Mouse (Mus musculus) lung, embryonic 16.5 days (tissue): ENCODE data around the gene Fhit. TPM values are rescaled to one million over a fixed set of nuclear protein-coding genes. Genes with fewer than 3 reads are reported as not detected.
"Not testable (repeated sequence)": the region's sequence is repeated elsewhere in the genome, so short reads cannot be mapped to it uniquely, and the experiment has no call there.

Experiments used
- ATAC-seq: fragments of 200-750 bp; cut with Nextera tagmentation; 2 replicates; pipeline ENCODE4 v1.8.0; 2017; ENCODE audit warnings: low read depth, mild to moderate bottlenecking, moderate library complexity
- H3K27ac ChIP-seq: fragments of 300-500 bp; sonication (generic); 2 replicates; pipeline ENCODE4 v1.5.1; 2014; ENCODE audit warnings: mild to moderate bottlenecking, control low read depth, low read length
- H3K27me3 ChIP-seq: fragments of 300-500 bp; sonication (generic); 2 replicates; pipeline ENCODE4 v1.6.1; 2014; ENCODE audit warnings: low read depth, low read length, mixed read lengths; ENCODE audit not compliant: control insufficient read depth, insufficient read depth
- H3K36me3 ChIP-seq: fragments of 300-500 bp; sonication (generic); 2 replicates; pipeline ENCODE4 v1.6.1; 2014; ENCODE audit warnings: low read length; ENCODE audit not compliant: control insufficient read depth, insufficient read depth
- H3K4me1 ChIP-seq: fragments of 300-500 bp; sonication (generic); replicated peaks from 2 replicates; pipeline ENCODE4 v1.6.1; 2014; ENCODE audit warnings: low read length, mixed read lengths; ENCODE audit not compliant: control insufficient read depth, insufficient read depth
- H3K4me2 ChIP-seq: fragments of 300-500 bp; sonication (generic); 2 replicates; pipeline ENCODE4 v1.6.1; 2014; ENCODE audit warnings: low read depth, low read length, control low read depth
- H3K4me3 ChIP-seq: fragments of 300-500 bp; sonication (generic); 2 replicates; pipeline ENCODE4 v1.5.1; 2014; ENCODE audit warnings: mild to moderate bottlenecking, low read length, control low read depth
- H3K9ac ChIP-seq: fragments of 300-500 bp; sonication (generic); 2 replicates; pipeline ENCODE4 v1.6.1; 2014; ENCODE audit warnings: low read length, control low read depth
- H3K9me3 ChIP-seq: fragments of 300-500 bp; sonication (generic); 2 replicates; pipeline ENCODE4 v1.6.1; 2016; ENCODE audit warnings: low read length; ENCODE audit not compliant: control insufficient read depth
- WGBS: fragments of 180-500 bp; shearing (Covaris S2); extraction: QIAGEN DNeasy Blood & Tissue Kit; methylation state at CpG from one replicate; pipeline ENCODE4 v1.1.7; 2014; 5-methylcytosine and 5-hydroxymethylcytosine counted together
- polyA plus RNA-seq: library from polyadenylated mRNA; unstranded; fragments of >200 nt; fragmentation: Nextera tagmentation; extraction: Ambion mirVana; gene quantifications from 2 replicates; pipeline ENCODE4 v1.2.1, GENCODE M21; 2015

Gene Fhit
- polyA plus RNA-seq, 1 experiment from 2014 or later = 4.9 TPM

GRCm38 (mm10) chr14:10778721-10779120 lies 383.1 kb downstream of the Fhit start:
- no peaks in the 10 kb centered on the region for H3K9me3 ChIP-seq
- no peak overlapping the region for H3K9ac ChIP-seq
- no peak for ATAC-seq
- H3K27ac ChIP-seq = no peak overlapping the region
- H3K4me3 ChIP-seq = no peak overlapping the region
- 88% methylated on average over 2 of the region's 2 CpGs for WGBS
- H3K4me1 ChIP-seq = no peaks in the 10 kb centered on the region
- no peaks in the 10 kb centered on the region for H3K36me3 ChIP-seq
- H3K4me2 ChIP-seq = no peak overlapping the region
- H3K27me3 ChIP-seq = no peaks in the 10 kb centered on the region

GRCm38 (mm10) chr14:10754883-10755282 lies 407.0 kb downstream of the Fhit start:
- ATAC-seq, H3K4me3 ChIP-seq, H3K4me2 ChIP-seq, H3K36me3 ChIP-seq, H3K9me3 ChIP-seq, H3K27ac ChIP-seq, H3K4me1 ChIP-seq, H3K27me3 ChIP-seq, H3K9ac ChIP-seq: not testable (repeated sequence)
- WGBS = 84% methylated on average over 1 of the region's 1 CpGs

DNA sequence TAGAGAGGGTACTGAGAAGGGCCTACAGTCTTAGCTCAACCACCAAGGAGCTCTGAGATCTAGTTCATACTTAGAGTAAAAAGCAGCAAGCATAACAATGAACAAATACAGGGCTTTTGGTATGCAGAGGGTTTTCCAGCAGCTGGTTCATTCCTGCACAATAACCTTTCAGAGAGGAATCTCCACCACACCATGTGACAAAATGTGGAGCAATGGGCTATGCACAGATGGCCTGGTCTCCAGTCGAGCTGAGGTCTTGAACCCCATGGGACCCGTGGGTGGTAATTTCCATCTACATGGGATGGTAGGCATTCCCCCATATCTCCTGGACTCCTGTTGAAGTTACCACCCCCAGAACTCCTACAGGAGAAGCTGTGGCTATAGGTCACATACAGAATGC lies 423.8 kb downstream of the Fhit start:
- WGBS = 51% methylated on average over 2 of the region's 2 CpGs
- Histone ChIP-seq H3K4me2 (no peak overlapping the region), H3K4me1 (no peaks in the 10 kb centered on the region), H3K9me3 (no peaks in the 10 kb centered on the region), H3K9ac (no peak overlapping the region), H3K4me3 (no peak overlapping the region), H3K27me3 (no peaks in the 10 kb centered on the region), H3K36me3 (no peaks in the 10 kb centered on the region), H3K27ac (no peak overlapping the region)
- no peak for ATAC-seq

DNA sequence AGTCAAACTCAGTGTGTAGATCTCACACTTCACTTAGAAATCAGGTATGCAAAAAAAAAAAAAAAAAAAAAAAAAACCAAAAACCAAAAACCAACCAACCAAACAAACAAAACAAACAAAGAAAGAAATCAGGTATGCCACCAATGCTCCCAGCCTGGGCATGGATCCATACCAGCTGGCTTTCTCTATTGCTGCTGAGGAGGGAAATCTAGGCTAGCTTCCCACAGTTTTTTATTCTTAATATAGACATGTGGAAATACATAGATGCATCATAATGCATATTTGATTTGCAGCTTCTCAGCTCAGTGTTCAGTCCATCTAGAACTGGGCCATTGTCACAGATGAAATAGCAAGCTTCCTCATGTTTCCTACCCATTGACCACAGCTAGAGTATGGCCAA lies 439.3 kb downstream of the Fhit start:
- Histone ChIP-seq H3K4me2 (no peak overlapping the region), H3K27ac (no peak overlapping the region), H3K9me3 (no peaks in the 10 kb centered on the region), H3K27me3 (no peaks in the 10 kb centered on the region), H3K4me1 (no peaks in the 10 kb centered on the region), H3K9ac (no peak overlapping the region), H3K36me3 (no peaks in the 10 kb centered on the region), H3K4me3 (no peak overlapping the region)
- ATAC-seq = no peak

DNA sequence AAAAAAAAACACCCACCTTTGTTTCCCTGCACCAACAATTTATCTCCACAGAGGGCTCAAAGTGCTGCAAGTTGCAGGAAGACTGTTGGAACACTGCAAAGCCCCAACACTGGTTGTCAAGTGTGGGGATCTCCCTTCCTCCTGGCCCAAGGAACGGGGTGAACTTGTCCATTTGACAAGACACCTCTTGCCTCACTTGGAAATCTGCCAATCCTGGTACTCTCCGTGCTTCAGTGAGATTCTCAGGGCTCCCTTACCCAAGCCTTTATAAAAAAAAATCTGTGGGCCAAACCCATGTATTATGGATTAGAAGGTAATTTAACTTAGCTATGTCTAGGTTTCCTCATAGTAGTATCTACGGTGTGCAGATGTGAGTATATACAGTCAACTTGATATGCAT lies 448.9 kb downstream of the Fhit start:
- ATAC-seq = no peak

GRCm38 (mm10) chr14:10712522-10712881 lies 449.3 kb downstream of the Fhit start:
- H3K4me2 ChIP-seq = no peak overlapping the region
- no peaks in the 10 kb centered on the region for H3K27me3 ChIP-seq
- no peak overlapping the region for H3K4me3 ChIP-seq
- no peak overlapping the region for H3K27ac ChIP-seq
- WGBS = 86% methylated on average over 7 of the region's 7 CpGs
- H3K9ac ChIP-seq = no peak overlapping the region
- H3K36me3 ChIP-seq = no peaks in the 10 kb centered on the region
- no peaks in the 10 kb centered on the region for H3K4me1 ChIP-seq
- H3K9me3 ChIP-seq = no peaks in the 10 kb centered on the region
- no peak for ATAC-seq

More for the DNA sequence above, 448.9 kb downstream of the Fhit start:
- Histone ChIP-seq H3K9me3 (no peaks in the 10 kb centered on the region), H3K36me3 (no peaks in the 10 kb centered on the region), H3K9ac (no peak overlapping the region), H3K4me1 (no peaks in the 10 kb centered on the region), H3K27ac (no peak overlapping the region), H3K4me3 (no peak overlapping the region), H3K4me2 (no peak overlapping the region), H3K27me3 (no peaks in the 10 kb centered on the region)
- WGBS = 45% methylated on average over 3 of the region's 3 CpGs

- Histone ChIP-seq H3K27me3 (no peaks in the 10 kb centered on the region), H3K4me1 (no peaks in the 10 kb centered on the region), H3K4me3 (no peak overlapping the region), H3K9me3 (no peaks in the 10 kb centered on the region), H3K4me2 (no peak overlapping the region), H3K9ac (no peak overlapping the region), H3K27ac (no peak overlapping the region), H3K36me3 (no peaks in the 10 kb centered on the region)
- WGBS = 89% methylated on average over 5 of the region's 5 CpGs
- no peak for ATAC-seq
Observed at GRCm38 (mm10) chr14:10711841-10712521, 449.9 kb downstream of the Fhit start.

GRCm38 (mm10) chr14:10710796-10711311 lies 451.0 kb downstream of the Fhit start:
- Histone ChIP-seq H3K4me2 (no peak overlapping the region), H3K36me3 (no peaks in the 10 kb centered on the region), H3K9ac (no peak overlapping the region), H3K27ac (no peak overlapping the region), H3K4me1 (no peaks in the 10 kb centered on the region), H3K27me3 (no peaks in the 10 kb centered on the region), H3K4me3 (no peak overlapping the region), H3K9me3 (no peaks in the 10 kb centered on the region)
- no peak for ATAC-seq
- 81% methylated on average over 12 of the region's 12 CpGs for WGBS

DNA sequence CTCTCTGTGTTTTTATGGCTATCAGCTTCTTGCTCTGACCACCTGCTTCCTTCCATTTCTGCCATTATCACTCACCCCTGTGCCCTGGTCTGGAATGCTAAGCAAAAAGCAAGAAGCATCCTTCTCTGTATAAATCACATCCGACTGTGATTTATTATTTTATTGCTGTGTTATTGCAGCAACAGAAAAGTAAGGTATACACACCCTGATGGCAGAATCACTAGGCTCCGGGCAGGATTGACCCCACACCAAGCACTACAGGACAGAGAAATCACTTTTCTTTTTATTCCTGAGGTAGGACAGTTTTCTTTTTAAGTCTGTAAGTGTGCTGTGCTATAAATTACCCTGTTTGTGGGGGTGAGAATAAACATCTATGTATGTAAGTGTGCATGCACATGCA lies 460.1 kb downstream of the Fhit start:
- no peak for ATAC-seq

GRCm38 (mm10) chr14:10680041-10680440 lies 481.8 kb downstream of the Fhit start:
- Histone ChIP-seq H3K27ac (no peak overlapping the region), H3K27me3 (no peaks in the 10 kb centered on the region), H3K9ac (no peak overlapping the region), H3K9me3 (no peaks in the 10 kb centered on the region), H3K4me1 (peaks cover 7% of the 10 kb centered on the region), H3K4me3 (no peak overlapping the region), H3K4me2 (no peak overlapping the region), H3K36me3 (no peaks in the 10 kb centered on the region)
- ATAC-seq = no peak
- WGBS = 49% methylated on average over 4 of the region's 4 CpGs

More for the DNA sequence above, 460.1 kb downstream of the Fhit start:
- H3K4me1 ChIP-seq = no peaks in the 10 kb centered on the region
- WGBS = 43% methylated on average over 2 of the region's 2 CpGs
- H3K4me2 ChIP-seq = no peak overlapping the region
- no peaks in the 10 kb centered on the region for H3K36me3 ChIP-seq
- no peaks in the 10 kb centered on the region for H3K27me3 ChIP-seq
- H3K9ac ChIP-seq = no peak overlapping the region
- no peak overlapping the region for H3K4me3 ChIP-seq
- H3K27ac ChIP-seq = no peak overlapping the region
- H3K9me3 ChIP-seq = no peaks in the 10 kb centered on the region
